Mouse (Mus musculus) neural tube, embryonic 12.5 days (tissue): Measurements from ENCODE around the gene Ube2u. TPM values are rescaled to one million over a fixed set of nuclear protein-coding genes. Genes with fewer than 3 reads are reported as not detected.
"Not testable (repeated sequence)": the region's sequence is repeated elsewhere in the genome, so short reads cannot be mapped to it uniquely, and the experiment has no call there.

Experiments
- ATAC-seq: fragments of 200-750 bp; cut with Nextera tagmentation; 2 replicates; pipeline ENCODE4 v1.8.0; 2017; ENCODE audit warnings: low read depth, mild to moderate bottlenecking, moderate TSS enrichment, moderate library complexity; ENCODE audit not compliant: low FRiP score
- H3K27ac ChIP-seq: fragments of 300-500 bp; sonication (generic); 2 replicates; pipeline ENCODE4 v1.5.1; 2016
- H3K27me3 ChIP-seq: fragments of 300-500 bp; sonication (generic); replicated peaks from 2 replicates; pipeline ENCODE4 v1.6.1; 2016; ENCODE audit warnings: mild to moderate bottlenecking
- H3K36me3 ChIP-seq: fragments of 300-500 bp; sonication (generic); 2 replicates; pipeline ENCODE4 v1.6.1; 2016; ENCODE audit warnings: mild to moderate bottlenecking
- H3K4me1 ChIP-seq: fragments of 300-500 bp; sonication (generic); 2 replicates; pipeline ENCODE4 v1.6.1; 2016
- H3K4me2 ChIP-seq: fragments of 300-500 bp; sonication (generic); replicated peaks from 2 replicates; pipeline ENCODE4 v1.6.1; 2016; ENCODE audit warnings: mild to moderate bottlenecking
- H3K4me3 ChIP-seq: fragments of 300-500 bp; sonication (generic); 2 replicates; pipeline ENCODE4 v1.5.1; 2016
- H3K9ac ChIP-seq: fragments of 300-500 bp; sonication (generic); 2 replicates; pipeline ENCODE4 v1.6.1; 2016; ENCODE audit warnings: mild to moderate bottlenecking
- H3K9me3 ChIP-seq: fragments of 300-500 bp; sonication (generic); 2 replicates; pipeline ENCODE4 v1.6.1; 2016; ENCODE audit warnings: mild to moderate bottlenecking
- WGBS: fragments of 180-500 bp; shearing (Covaris S2); methylation state at CpG from one replicate; pipeline ENCODE4 v1.1.7; 2016; 5-methylcytosine and 5-hydroxymethylcytosine counted together
- polyA plus RNA-seq: library from polyadenylated mRNA; unstranded; fragments of >200 nt; fragmentation: Nextera tagmentation; extraction: Ambion mirVana; gene quantifications from 2 replicates; pipeline ENCODE4 v1.2.1, GENCODE M21; 2016

Gene Ube2u
- polyA plus RNA-seq, result 0.17 and 0.44 TPM in 2 replicates

- H3K4me1 ChIP-seq, result no peaks in the 10 kb centered on the region
- no peak within 1 kb of the TSS for H3K4me3 ChIP-seq
- H3K36me3 ChIP-seq, result no peaks in the 10 kb centered on the region
- 32% methylated on average over 15 of the region's 15 CpGs for WGBS
- peak; percentile 96 for ATAC-seq
- H3K27me3 ChIP-seq, result no peaks in the 10 kb centered on the region
- peak within 1 kb of the TSS; percentile 48 for H3K4me2 ChIP-seq
- H3K27ac ChIP-seq, result no peak within 1 kb of the TSS
- H3K9ac ChIP-seq, result no peak within 1 kb of the TSS
- H3K9me3 ChIP-seq, result no peaks in the 10 kb centered on the region
Observed at GRCm38 (mm10) chr4:100478592-100479321, at the start of gene Ube2u. TSS of gene Ube2u (plus strand) at chr4:100478849.

GRCm38 (mm10) chr4:100429371-100429900, 49.2 kb upstream of the Ube2u start:
- H3K9me3 ChIP-seq, result no peaks in the 10 kb centered on the region
- no peak overlapping the region for H3K4me2 ChIP-seq
- no peak overlapping the region for H3K27ac ChIP-seq
- no peaks in the 10 kb centered on the region for H3K4me1 ChIP-seq
- no peak overlapping the region for H3K4me3 ChIP-seq
- WGBS, result 76% methylated on average over 2 of the region's 2 CpGs
- no peak for ATAC-seq
- H3K27me3 ChIP-seq, result no peaks in the 10 kb centered on the region
- H3K9ac ChIP-seq, result no peak overlapping the region
- no peaks in the 10 kb centered on the region for H3K36me3 ChIP-seq

- WGBS, result 63% methylated on average over 8 of the region's 8 CpGs
- H3K9ac ChIP-seq, result no peak overlapping the region
Observed at GRCm38 (mm10) chr4:100435281-100436168, 43.1 kb upstream of the Ube2u start.

GRCm38 (mm10) chr4:100436169-100436547, 42.5 kb upstream of the Ube2u start:
- Histone ChIP-seq H3K4me1 (no peaks in the 10 kb centered on the region), H3K9ac (no peak overlapping the region), H3K27me3 (no peaks in the 10 kb centered on the region), H3K27ac (no peak overlapping the region), H3K4me2 (no peak overlapping the region), H3K4me3 (no peak overlapping the region), H3K9me3 (no peaks in the 10 kb centered on the region), H3K36me3 (no peaks in the 10 kb centered on the region)
- WGBS, result 80% methylated on average over 4 of the region's 4 CpGs
- ATAC-seq, result no peak

More at GRCm38 (mm10) chr4:100435281-100436168, 43.1 kb upstream of the Ube2u start:
- ATAC-seq, result no peak
- Histone ChIP-seq H3K36me3 (no peaks in the 10 kb centered on the region), H3K4me1 (no peaks in the 10 kb centered on the region), H3K9me3 (no peaks in the 10 kb centered on the region), H3K27ac (no peak overlapping the region), H3K27me3 (no peaks in the 10 kb centered on the region), H3K4me3 (no peak overlapping the region), H3K4me2 (no peak overlapping the region)

GRCm38 (mm10) chr4:100446897-100447296, 31.8 kb upstream of the Ube2u start:
- ATAC-seq, result no peak
- H3K4me2 ChIP-seq, result no peak overlapping the region
- no peak overlapping the region for H3K4me3 ChIP-seq
- 0 out of 2 replicates have a peak, but pooled peaks cover under 1% of the 10 kb centered on the region for H3K9me3 ChIP-seq
- H3K36me3 ChIP-seq, result peaks cover 2% of the 10 kb centered on the region; the same call in 1 of the 2 replicates
- WGBS, result 62% methylated on average over 3 of the region's 3 CpGs
- H3K4me1 ChIP-seq, result no peaks in the 10 kb centered on the region
- no peaks in the 10 kb centered on the region for H3K27me3 ChIP-seq
- H3K27ac ChIP-seq, result no peak overlapping the region
- H3K9ac ChIP-seq, result no peak overlapping the region

- no peak for ATAC-seq
- H3K27me3 ChIP-seq, result no peaks in the 10 kb centered on the region
- WGBS, result 59% methylated on average over 9 of the region's 9 CpGs
- no peaks in the 10 kb centered on the region for H3K4me1 ChIP-seq
- H3K36me3 ChIP-seq, result no peaks in the 10 kb centered on the region
- H3K27ac ChIP-seq, result no peak overlapping the region
- H3K9me3 ChIP-seq, result no peaks in the 10 kb centered on the region
- no peak overlapping the region for H3K4me3 ChIP-seq
- H3K4me2 ChIP-seq, result no peak overlapping the region
- no peak overlapping the region for H3K9ac ChIP-seq
Observed at GRCm38 (mm10) chr4:100462493-100463120, 16.0 kb upstream of the Ube2u start.

- no peak for ATAC-seq
- Histone ChIP-seq H3K4me3 (no peak overlapping the region), H3K4me1 (no peaks in the 10 kb centered on the region), H3K4me2 (no peak overlapping the region), H3K36me3 (no peaks in the 10 kb centered on the region), H3K27ac (no peak overlapping the region), H3K9ac (no peak overlapping the region), H3K9me3 (no peaks in the 10 kb centered on the region), H3K27me3 (no peaks in the 10 kb centered on the region)
- WGBS, result 94% methylated on average over 3 of the region's 3 CpGs
Observed at GRCm38 (mm10) chr4:100488447-100488846, 9.8 kb downstream of the Ube2u start.

GRCm38 (mm10) chr4:100495176-100495575, 16.5 kb downstream of the Ube2u start:
- WGBS, result 90% methylated on average over 3 of the region's 3 CpGs
- Histone ChIP-seq H3K4me2 (no peak overlapping the region), H3K9me3 (no peaks in the 10 kb centered on the region), H3K27me3 (no peaks in the 10 kb centered on the region), H3K4me1 (no peaks in the 10 kb centered on the region), H3K4me3 (no peak overlapping the region), H3K9ac (no peak overlapping the region), H3K36me3 (no peaks in the 10 kb centered on the region), H3K27ac (no peak overlapping the region)
- ATAC-seq, result no peak

GRCm38 (mm10) chr4:100496521-100496920, 17.9 kb downstream of the Ube2u start:
- Histone ChIP-seq H3K9me3 (no peaks in the 10 kb centered on the region), H3K4me3 (no peak overlapping the region), H3K9ac (no peak overlapping the region), H3K36me3 (no peaks in the 10 kb centered on the region), H3K4me1 (no peaks in the 10 kb centered on the region), H3K27me3 (no peaks in the 10 kb centered on the region), H3K4me2 (no peak overlapping the region), H3K27ac (no peak overlapping the region)
- WGBS, result 95% methylated on average over 1 of the region's 1 CpGs
- ATAC-seq, result no peak

- ATAC-seq, result no peak
- H3K4me2 ChIP-seq, result no peak overlapping the region
Observed at GRCm38 (mm10) chr4:100498192-100498591, 19.5 kb downstream of the Ube2u start.

GRCm38 (mm10) chr4:100499037-100499601, 20.5 kb downstream of the Ube2u start:
- H3K36me3 ChIP-seq, H3K4me3 ChIP-seq, H3K27me3 ChIP-seq, H3K27ac ChIP-seq, H3K4me2 ChIP-seq, H3K9me3 ChIP-seq, H3K9ac ChIP-seq, H3K4me1 ChIP-seq, ATAC-seq: not testable (repeated sequence)
- 82% methylated on average over 7 of the region's 7 CpGs for WGBS

More at GRCm38 (mm10) chr4:100498192-100498591, 19.5 kb downstream of the Ube2u start:
- Histone ChIP-seq H3K27me3 (no peaks in the 10 kb centered on the region), H3K27ac (no peak overlapping the region), H3K9ac (no peak overlapping the region), H3K36me3 (no peaks in the 10 kb centered on the region), H3K9me3 (no peaks in the 10 kb centered on the region), H3K4me1 (no peaks in the 10 kb centered on the region), H3K4me3 (no peak overlapping the region)
- 62% methylated on average over 6 of the region's 6 CpGs for WGBS
